Mouse (Mus musculus) retina, embryonic 14.5 days (tissue): Measurements from ENCODE around the gene Gm14459.
"Not testable (repeated sequence)": the region's sequence is repeated elsewhere in the genome, so short reads cannot be mapped to it uniquely, and the experiment has no call there.

Experiments used
- DNase-seq: peaks from one replicate; pipeline ENCODE4 v3.0.0-alpha.2; 2015; ENCODE audit warnings: low spot score

Gm14459 gene

GRCm38 (mm10) chrX:8524854-8525253 is at the start of gene Gm14459:
Gene Gm14459, minus strand, starts transcription at chrX:8524954.
- DNase-seq = no peak

- DNase-seq = not testable (repeated sequence)
Observed at GRCm38 (mm10) chrX:8548155-8548554, 23.4 kb upstream of the Gm14459 start, which contains the start of gene Ssxb6. Gene Ssxb6, minus strand, starts transcription at chrX:8548255.
